Mouse (Mus musculus): ENCODE results near the gene Rnh1. TPM values are rescaled to one million over a fixed set of nuclear protein-coding genes. Genes with fewer than 3 reads are reported as not detected.

The Rnh1 gene
- polyA plus RNA-seq, 1 experiment from 2014 or later = 88.3 TPM

DNA sequence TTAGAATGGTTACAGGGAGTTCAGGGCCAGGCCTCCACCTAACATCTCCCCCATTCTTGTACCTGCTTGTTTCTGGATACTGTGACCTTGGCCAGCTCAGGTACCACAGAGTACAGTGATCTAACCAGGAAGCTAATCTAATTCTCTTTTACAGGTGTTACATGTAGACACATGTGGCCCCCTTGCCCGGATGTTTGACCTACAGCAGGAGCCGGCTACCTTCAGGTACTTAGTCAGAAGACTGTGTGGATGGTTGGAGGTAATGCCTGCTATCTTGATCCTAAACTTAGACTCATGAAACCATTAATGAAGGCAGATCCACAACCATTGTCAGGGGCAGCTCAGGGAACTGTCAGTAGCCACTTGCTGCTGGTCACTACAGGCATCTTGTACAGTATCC, 23.1 kb upstream of the Rnh1 start:
- H3K27ac ChIP-seq (replicated peaks; ENCODE audit: low read depth, low read length) = no peak overlapping the region

GRCm38 (mm10) chr7:141194830-141195229, 22.2 kb upstream of the Rnh1 start:
- Histone ChIP-seq H3K27ac (replicated peaks; ENCODE audit: low read depth, low read length) (no peak overlapping the region; the same call in none of the 2 replicates), H3K27me3 (ENCODE audit: control insufficient read depth, insufficient read depth, low read length) (no peaks in the 10 kb centered on the region), H3K9ac (ENCODE audit: low read length) (peak overlapping the region; percentile 32; the same call in 1 of the 2 replicates), H3K9me3 (ENCODE audit: control insufficient read depth, low read length) (no peaks in the 10 kb centered on the region), H3K4me1 (ENCODE audit: control insufficient read depth, insufficient read depth, low read length) (peaks cover 8% of the 10 kb centered on the region), H3K36me3 (ENCODE audit: control insufficient read depth, insufficient read depth, low read length) (peaks cover 16% of the 10 kb centered on the region), H3K4me2 (ENCODE audit: low read depth, severe bottlenecking) (peak overlapping the region; percentile 92), H3K4me3 (ENCODE audit: low read depth, low read length) (peak overlapping the region; percentile 89)
- WGBS = under 1% methylated on average over 28 of the region's 28 CpGs
- DNase-seq (ENCODE audit: low spot score) (peak; percentile 98), ATAC-seq (ENCODE audit: insufficient number of reproducible peaks, low FRiP score, low TSS enrichment, low read depth) (peak; percentile 32; the same call in 1 of the 2 replicates)

More for the DNA sequence above, 23.1 kb upstream of the Rnh1 start:
- ATAC-seq (ENCODE audit: insufficient number of reproducible peaks, low FRiP score, low TSS enrichment, low read depth) = no peak
- H3K9me3 ChIP-seq (ENCODE audit: control insufficient read depth, low read length) = no peaks in the 10 kb centered on the region
- 97% methylated on average over 2 of the region's 2 CpGs for WGBS
- H3K4me3 ChIP-seq (ENCODE audit: low read depth, low read length) = no peak overlapping the region
- no peak for DNase-seq (ENCODE audit: low spot score)
- no peaks in the 10 kb centered on the region for H3K27me3 ChIP-seq (ENCODE audit: control insufficient read depth, insufficient read depth, low read length)
- H3K4me1 ChIP-seq (ENCODE audit: control insufficient read depth, insufficient read depth, low read length) = peaks cover 8% of the 10 kb centered on the region
- peaks cover 8% of the 10 kb centered on the region for H3K36me3 ChIP-seq (ENCODE audit: control insufficient read depth, insufficient read depth, low read length)
- peak overlapping the region; percentile 92; the same call in 1 of the 2 replicates for H3K4me2 ChIP-seq (ENCODE audit: low read depth, severe bottlenecking)
- no peak overlapping the region for H3K9ac ChIP-seq (ENCODE audit: low read length)

- Histone ChIP-seq H3K36me3 (ENCODE audit: control insufficient read depth, insufficient read depth, low read length) (peaks cover 18% of the 10 kb centered on the region), H3K4me3 (ENCODE audit: low read depth, low read length) (peak overlapping the region; percentile 89), H3K4me1 (ENCODE audit: control insufficient read depth, insufficient read depth, low read length) (peaks cover 8% of the 10 kb centered on the region), H3K9me3 (ENCODE audit: control insufficient read depth, low read length) (no peaks in the 10 kb centered on the region), H3K9ac (ENCODE audit: low read length) (peak overlapping the region; percentile 32; the same call in 1 of the 2 replicates), H3K4me2 (ENCODE audit: low read depth, severe bottlenecking) (peak overlapping the region; percentile 92), H3K27ac (replicated peaks; ENCODE audit: low read depth, low read length) (no peak overlapping the region; the same call in 1 of the 2 replicates), H3K27me3 (ENCODE audit: control insufficient read depth, insufficient read depth, low read length) (no peaks in the 10 kb centered on the region)
- WGBS = under 1% methylated on average over 23 of the region's 23 CpGs
- ATAC-seq (ENCODE audit: insufficient number of reproducible peaks, low FRiP score, low TSS enrichment, low read depth) (no peak), DNase-seq (ENCODE audit: low spot score) (no peak)
Measured at GRCm38 (mm10) chr7:141194409-141194808, 21.8 kb upstream of the Rnh1 start.

GRCm38 (mm10) chr7:141193948-141194347, 21.3 kb upstream of the Rnh1 start, which contains the start of the genes Hras and Lrrc56:
Hras (minus strand) TSS chr7:141194005.
Lrrc56 (plus strand) TSS chr7:141194157.
- Histone ChIP-seq H3K4me3 (ENCODE audit: low read depth, low read length) (peak within 1 kb of the TSS; percentile 89), H3K4me2 (ENCODE audit: low read depth, severe bottlenecking) (peak within 1 kb of the TSS; percentile 92), H3K27ac (replicated peaks; ENCODE audit: low read depth, low read length) (peak within 1 kb of the TSS; percentile 33; the same call in 1 of the 2 replicates), H3K9me3 (ENCODE audit: control insufficient read depth, low read length) (no peaks in the 10 kb centered on the region), H3K27me3 (ENCODE audit: control insufficient read depth, insufficient read depth, low read length) (no peaks in the 10 kb centered on the region), H3K36me3 (ENCODE audit: control insufficient read depth, insufficient read depth, low read length) (peaks cover 18% of the 10 kb centered on the region), H3K4me1 (ENCODE audit: control insufficient read depth, insufficient read depth, low read length) (peaks cover 8% of the 10 kb centered on the region), H3K9ac (ENCODE audit: low read length) (peak within 1 kb of the TSS; percentile 85)
- ATAC-seq (ENCODE audit: insufficient number of reproducible peaks, low FRiP score, low TSS enrichment, low read depth) (peak; percentile 86), DNase-seq (ENCODE audit: low spot score) (peak; percentile 99)
- WGBS = under 1% methylated on average over 37 of the region's 39 CpGs

DNA sequence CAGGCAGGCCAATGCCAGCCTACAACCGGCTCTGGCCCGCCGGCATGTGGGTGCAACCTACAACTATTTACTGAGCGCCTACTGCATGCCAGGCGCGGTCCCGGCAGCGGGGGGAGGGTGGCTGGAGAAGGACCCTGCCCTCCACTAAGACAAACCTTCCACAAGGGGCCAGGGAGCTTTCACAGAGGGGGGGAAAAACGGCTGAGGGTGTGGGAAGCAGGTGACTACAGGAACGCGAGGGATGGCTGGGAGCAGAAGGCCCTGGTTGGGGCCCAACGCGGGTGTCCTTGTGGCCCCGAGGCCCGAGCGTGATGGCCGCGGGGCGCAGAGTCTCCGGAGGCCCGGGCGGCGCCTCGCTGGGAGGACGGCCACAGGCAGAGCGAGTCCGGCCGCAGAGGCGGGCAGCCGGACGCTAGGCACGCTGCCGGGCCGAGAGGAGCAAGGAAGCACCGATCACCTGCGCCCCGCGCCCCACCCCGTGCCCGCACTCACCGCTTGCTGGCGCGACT, 20.7 kb upstream of the Rnh1 start:
- WGBS = under 1% methylated on average over 30 of the region's 43 CpGs
- Histone ChIP-seq H3K4me3 (ENCODE audit: low read depth, low read length) (peak overlapping the region; percentile 89), H3K27me3 (ENCODE audit: control insufficient read depth, insufficient read depth, low read length) (no peaks in the 10 kb centered on the region), H3K4me1 (ENCODE audit: control insufficient read depth, insufficient read depth, low read length) (peaks cover 8% of the 10 kb centered on the region), H3K4me2 (ENCODE audit: low read depth, severe bottlenecking) (peak overlapping the region; percentile 92), H3K27ac (replicated peaks; ENCODE audit: low read depth, low read length) (peak overlapping the region; percentile 33; the same call in 1 of the 2 replicates), H3K36me3 (ENCODE audit: control insufficient read depth, insufficient read depth, low read length) (peaks cover 18% of the 10 kb centered on the region), H3K9ac (ENCODE audit: low read length) (peak overlapping the region; percentile 85), H3K9me3 (ENCODE audit: control insufficient read depth, low read length) (no peaks in the 10 kb centered on the region)
- DNase-seq (ENCODE audit: low spot score) (peak; percentile 55), ATAC-seq (ENCODE audit: insufficient number of reproducible peaks, low FRiP score, low TSS enrichment, low read depth) (peak; percentile 7; the same call in 1 of the 2 replicates)

DNA sequence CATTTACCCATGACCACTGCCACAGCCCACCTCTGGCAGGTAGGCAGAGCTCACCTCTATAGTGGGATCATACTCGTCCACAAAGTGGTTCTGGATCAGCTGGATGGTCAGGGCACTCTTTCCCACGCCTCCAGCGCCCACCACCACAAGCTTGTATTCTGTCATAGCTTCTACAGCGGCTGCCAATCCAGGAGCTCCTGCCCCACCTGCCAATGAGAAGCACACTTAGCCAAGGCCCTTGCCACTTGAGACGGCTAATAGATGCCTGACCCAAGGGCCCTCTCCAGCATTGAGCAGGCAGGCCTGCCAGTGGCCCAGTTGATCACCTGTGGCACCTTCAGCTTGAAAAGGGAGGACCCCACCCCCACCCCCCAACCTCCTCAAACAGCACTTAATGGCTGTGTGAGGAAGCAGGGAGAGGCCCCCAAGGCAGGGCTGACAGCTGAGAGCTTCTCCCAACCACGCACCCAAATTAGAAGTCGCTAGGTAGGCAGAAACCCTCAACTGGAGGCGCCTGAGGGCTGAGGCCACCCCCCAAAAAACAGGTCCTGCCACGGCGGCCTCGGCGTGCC, 20.2 kb upstream of the Rnh1 start:
- 29% methylated on average over 12 of the region's 12 CpGs for WGBS
- ATAC-seq (ENCODE audit: insufficient number of reproducible peaks, low FRiP score, low TSS enrichment, low read depth) (no peak), DNase-seq (ENCODE audit: low spot score) (no peak)
- Histone ChIP-seq H3K9ac (ENCODE audit: low read length) (peak overlapping the region; percentile 85), H3K4me1 (ENCODE audit: control insufficient read depth, insufficient read depth, low read length) (peaks cover 8% of the 10 kb centered on the region), H3K9me3 (ENCODE audit: control insufficient read depth, low read length) (no peaks in the 10 kb centered on the region), H3K27me3 (ENCODE audit: control insufficient read depth, insufficient read depth, low read length) (no peaks in the 10 kb centered on the region), H3K4me2 (ENCODE audit: low read depth, severe bottlenecking) (peak overlapping the region; percentile 92), H3K4me3 (ENCODE audit: low read depth, low read length) (peak overlapping the region; percentile 89), H3K36me3 (ENCODE audit: control insufficient read depth, insufficient read depth, low read length) (peaks cover 18% of the 10 kb centered on the region), H3K27ac (replicated peaks; ENCODE audit: low read depth, low read length) (0 out of 2 replicates have a peak overlapping the region, but pooled peaks have one; percentile 33)

- H3K9ac ChIP-seq (ENCODE audit: low read length) = no peak overlapping the region
- H3K4me3 ChIP-seq (ENCODE audit: low read depth, low read length) = peak overlapping the region; percentile 89
- no peaks in the 10 kb centered on the region for H3K9me3 ChIP-seq (ENCODE audit: control insufficient read depth, low read length)
- peaks cover 18% of the 10 kb centered on the region for H3K36me3 ChIP-seq (ENCODE audit: control insufficient read depth, insufficient read depth, low read length)
- H3K4me1 ChIP-seq (ENCODE audit: control insufficient read depth, insufficient read depth, low read length) = peaks cover 8% of the 10 kb centered on the region
- DNase-seq (ENCODE audit: low spot score) (no peak), ATAC-seq (ENCODE audit: insufficient number of reproducible peaks, low FRiP score, low TSS enrichment, low read depth) (no peak)
- H3K27me3 ChIP-seq (ENCODE audit: control insufficient read depth, insufficient read depth, low read length) = no peaks in the 10 kb centered on the region
- H3K27ac ChIP-seq (replicated peaks; ENCODE audit: low read depth, low read length) = no peak overlapping the region
- peak overlapping the region; percentile 92; the same call in 1 of the 2 replicates for H3K4me2 ChIP-seq (ENCODE audit: low read depth, severe bottlenecking)
- WGBS = 90% methylated on average over 24 of the region's 24 CpGs
Measured at GRCm38 (mm10) chr7:141191796-141192685, 19.4 kb upstream of the Rnh1 start.

DNA sequence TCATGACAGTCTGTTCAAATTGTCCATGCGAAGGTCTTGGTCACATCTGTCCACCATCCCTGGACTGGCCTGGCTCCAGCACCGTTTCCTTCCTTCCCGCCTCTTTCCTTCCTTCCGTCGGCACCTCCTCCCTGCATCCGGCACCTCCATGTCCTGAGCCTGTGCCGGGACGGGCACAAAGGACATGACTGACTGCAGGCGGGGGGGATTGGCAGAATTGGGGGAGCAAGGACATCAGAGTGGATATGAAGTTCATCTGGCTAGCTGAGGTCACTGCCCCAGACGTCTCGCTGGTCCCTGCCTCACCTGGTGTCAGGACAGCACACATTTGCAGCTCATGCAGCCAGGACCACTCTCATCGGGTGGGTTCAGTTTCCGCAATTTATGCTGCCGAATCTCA, 18.4 kb upstream of the Rnh1 start:
- Histone ChIP-seq H3K4me2 (ENCODE audit: low read depth, severe bottlenecking) (no peak overlapping the region), H3K9ac (ENCODE audit: low read length) (no peak overlapping the region), H3K9me3 (ENCODE audit: control insufficient read depth, low read length) (no peaks in the 10 kb centered on the region), H3K4me3 (ENCODE audit: low read depth, low read length) (no peak overlapping the region), H3K27me3 (ENCODE audit: control insufficient read depth, insufficient read depth, low read length) (no peaks in the 10 kb centered on the region), H3K27ac (replicated peaks; ENCODE audit: low read depth, low read length) (no peak overlapping the region), H3K36me3 (ENCODE audit: control insufficient read depth, insufficient read depth, low read length) (peaks cover 18% of the 10 kb centered on the region), H3K4me1 (ENCODE audit: control insufficient read depth, insufficient read depth, low read length) (peaks cover 8% of the 10 kb centered on the region)
- ATAC-seq (ENCODE audit: insufficient number of reproducible peaks, low FRiP score, low TSS enrichment, low read depth) (no peak), DNase-seq (ENCODE audit: low spot score) (no peak)
- WGBS = 91% methylated on average over 14 of the region's 14 CpGs

Data from limb, embryonic 11.5 days (tissue).